Mouse (Mus musculus) intestine, embryonic 16.5 days (tissue): Measurements from ENCODE around the gene Tjp3. TPM values are rescaled to one million over a fixed set of nuclear protein-coding genes. Genes with fewer than 3 reads are reported as not detected.
A peak's percentile ranks its signal among the peaks of the same experiment; 100 is the strongest.

Experiments
- ATAC-seq: fragments of 200-750 bp; cut with Nextera tagmentation; 2 replicates; pipeline ENCODE4 v1.8.0; 2017; ENCODE audit warnings: moderate TSS enrichment, moderate library complexity
- H3K27ac ChIP-seq: fragments of 300-500 bp; sonication (generic); 2 replicates; pipeline ENCODE4 v1.5.1; 2014; ENCODE audit warnings: mild to moderate bottlenecking, low read length
- H3K27me3 ChIP-seq: fragments of 300-500 bp; sonication (generic); replicated peaks from 2 replicates; pipeline ENCODE4 v1.6.1; 2014; ENCODE audit warnings: low read length, control low read depth, mixed read lengths; ENCODE audit not compliant: control insufficient read depth, insufficient read depth
- H3K36me3 ChIP-seq: fragments of 300-500 bp; sonication (generic); 2 replicates; pipeline ENCODE4 v1.6.1; 2014; ENCODE audit warnings: low read length, control low read depth; ENCODE audit not compliant: control insufficient read depth, insufficient read depth
- H3K4me1 ChIP-seq: fragments of 300-500 bp; sonication (generic); 2 replicates; pipeline ENCODE4 v1.6.1; 2014; ENCODE audit warnings: low read length, control low read depth, mixed read lengths; ENCODE audit not compliant: control insufficient read depth, insufficient read depth
- H3K4me2 ChIP-seq: fragments of 300-500 bp; sonication (generic); 2 replicates; pipeline ENCODE4 v1.6.1; 2014; ENCODE audit warnings: low read depth, low read length, control low read depth
- H3K4me3 ChIP-seq: fragments of 300-500 bp; sonication (generic); 2 replicates; pipeline ENCODE4 v1.5.1; 2014; ENCODE audit warnings: mild to moderate bottlenecking, low read length
- H3K9ac ChIP-seq: fragments of 300-500 bp; sonication (generic); 2 replicates; pipeline ENCODE4 v1.6.1; 2014; ENCODE audit warnings: low read depth, low read length
- H3K9me3 ChIP-seq: fragments of 300-500 bp; sonication (generic); 2 replicates; pipeline ENCODE4 v1.6.1; 2016; ENCODE audit warnings: low read length, control low read depth; ENCODE audit not compliant: control insufficient read depth
- WGBS: fragments of 180-500 bp; shearing (Covaris S2); extraction: QIAGEN DNeasy Blood & Tissue Kit; methylation state at CpG from one replicate; pipeline ENCODE4 v1.1.7; 2014; 5-methylcytosine and 5-hydroxymethylcytosine counted together
- polyA plus RNA-seq: library from polyadenylated mRNA; unstranded; fragments of >200 nt; fragmentation: Nextera tagmentation; extraction: Ambion mirVana; gene quantifications from 2 replicates; pipeline ENCODE4 v1.2.1, GENCODE M21; 2015

Gene Tjp3
- polyA plus RNA-seq, 1 experiment from 2014 or later: 53.2 TPM

DNA sequence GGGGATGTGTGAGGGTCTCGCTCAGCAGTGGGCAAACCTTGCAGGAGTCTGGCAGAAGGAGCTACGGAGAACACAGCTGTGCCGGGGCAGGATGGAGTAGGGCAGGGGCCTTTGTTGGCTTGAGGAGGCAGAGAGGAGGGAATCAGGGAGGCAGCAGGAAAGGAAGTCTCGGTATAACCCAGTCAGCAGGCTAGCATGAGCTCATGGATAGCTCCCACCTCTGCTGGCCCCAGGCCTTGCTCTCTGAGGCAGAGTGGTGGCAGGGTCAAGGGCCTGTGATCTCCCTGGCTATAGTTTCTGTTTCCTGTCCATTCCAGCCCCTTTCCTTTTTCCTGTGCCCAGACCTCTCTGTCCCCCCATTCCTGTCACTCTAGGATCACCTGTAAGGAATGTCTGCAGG is 10.9 kb upstream of the Tjp3 start:
- Histone ChIP-seq H3K4me3 (no peak overlapping the region), H3K4me2 (no peak overlapping the region; the same call in 1 of the 2 replicates), H3K36me3 (peaks cover 10% of the 10 kb centered on the region), H3K27me3 (no peaks in the 10 kb centered on the region), H3K9me3 (no peaks in the 10 kb centered on the region), H3K4me1 (peaks cover 64% of the 10 kb centered on the region), H3K9ac (peak overlapping the region; percentile 53), H3K27ac (peak overlapping the region; percentile 40)
- no peak for ATAC-seq
- 50% methylated on average over 4 of the region's 4 CpGs for WGBS

DNA sequence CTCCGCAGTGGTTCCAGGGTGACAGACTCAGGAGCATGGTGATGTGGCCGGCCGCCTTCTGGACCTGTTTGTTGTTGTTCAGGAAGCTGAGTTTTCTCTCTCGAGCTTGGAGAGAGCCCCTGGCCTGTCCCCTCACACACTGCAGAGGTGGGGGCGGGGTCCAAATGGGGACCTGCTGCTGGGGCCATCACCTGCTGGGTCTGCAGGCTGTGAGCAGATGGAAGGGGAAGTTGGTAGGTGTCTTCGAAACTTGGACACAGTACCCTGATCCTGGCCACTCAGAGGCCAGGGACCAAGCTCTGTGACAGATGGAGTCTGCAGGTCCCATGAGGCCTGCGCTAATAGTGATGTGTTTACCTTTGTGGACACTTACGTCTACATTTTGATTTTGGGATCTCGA is 9.9 kb upstream of the Tjp3 start:
- Histone ChIP-seq H3K4me3 (no peak overlapping the region), H3K4me2 (no peak overlapping the region), H3K9ac (no peak overlapping the region), H3K9me3 (no peaks in the 10 kb centered on the region), H3K27ac (no peak overlapping the region), H3K36me3 (peaks cover 6% of the 10 kb centered on the region; the same call in 1 of the 2 replicates), H3K27me3 (no peaks in the 10 kb centered on the region), H3K4me1 (peaks cover 64% of the 10 kb centered on the region)
- WGBS: 72% methylated on average over 9 of the region's 9 CpGs
- no peak for ATAC-seq

DNA sequence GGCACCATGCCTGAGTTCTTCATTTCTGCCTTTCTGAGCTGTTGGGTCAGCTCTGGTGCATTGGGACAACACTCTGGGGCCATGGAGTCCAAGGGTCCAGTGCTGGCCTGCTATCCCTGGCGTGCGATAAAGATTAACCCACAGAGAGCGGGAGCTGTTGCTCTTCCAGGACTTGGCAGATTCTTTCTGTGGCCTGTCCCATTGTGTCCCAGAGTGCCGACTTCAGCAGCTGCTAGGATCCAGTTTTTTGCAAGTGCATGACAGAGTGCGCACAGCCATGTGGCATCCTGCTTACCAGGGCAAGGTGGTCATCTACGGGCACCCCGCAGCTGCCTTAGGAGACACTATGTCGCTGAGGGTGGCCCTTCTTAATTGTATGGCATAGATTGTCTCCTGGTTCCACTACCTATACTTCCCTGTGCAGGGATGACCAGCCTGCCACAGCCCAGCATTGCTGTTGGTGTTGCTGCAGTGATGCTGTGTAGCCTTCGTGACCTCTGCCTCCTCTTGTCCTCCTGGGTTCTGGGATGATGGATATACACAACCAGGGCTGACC is 9.0 kb upstream of the Tjp3 start:
- Histone ChIP-seq H3K9me3 (no peaks in the 10 kb centered on the region), H3K27me3 (no peaks in the 10 kb centered on the region), H3K4me2 (no peak overlapping the region), H3K9ac (peak overlapping the region; percentile 39; the same call in 1 of the 2 replicates), H3K36me3 (no peaks in the 10 kb centered on the region), H3K4me1 (peaks cover 64% of the 10 kb centered on the region), H3K4me3 (no peak overlapping the region), H3K27ac (peak overlapping the region; percentile 16)
- WGBS: 70% methylated on average over 9 of the region's 9 CpGs
- ATAC-seq: no peak

DNA sequence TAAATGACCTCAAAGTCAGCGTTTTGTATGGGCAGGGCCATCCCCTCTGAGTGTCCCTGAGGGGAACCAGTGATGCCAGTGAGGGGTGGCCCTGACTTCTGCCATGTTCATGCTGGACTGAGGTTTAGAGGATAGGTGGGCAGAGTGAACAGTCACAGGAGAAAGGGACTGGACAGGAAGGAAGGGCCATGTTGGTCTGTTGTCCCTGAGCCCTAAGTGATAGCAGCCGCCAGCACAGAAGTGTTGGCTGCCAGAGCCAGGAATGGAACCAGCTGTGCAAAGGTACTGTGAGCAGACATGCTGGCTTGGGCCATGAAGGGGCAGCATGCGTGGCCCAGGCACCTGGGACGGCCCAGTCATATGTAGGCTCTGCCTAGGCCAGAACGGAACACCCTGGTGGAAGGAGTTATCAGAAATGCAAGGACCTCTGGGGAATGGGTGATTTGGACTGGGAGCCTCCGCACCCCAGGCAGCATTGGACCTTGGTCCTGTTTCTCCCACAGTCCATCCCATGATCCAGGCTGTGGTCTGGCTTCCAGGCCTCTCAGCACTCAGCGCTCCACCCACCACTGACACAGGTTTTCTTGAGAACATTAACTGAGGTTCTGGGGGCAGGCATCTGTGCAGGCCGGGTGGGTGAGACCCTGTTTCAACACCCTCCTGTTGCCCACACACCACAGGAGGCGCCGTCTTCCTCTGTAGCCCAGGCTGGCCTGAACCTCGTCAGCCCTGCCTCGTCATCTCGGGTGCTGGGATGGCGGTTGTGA is 8.4 kb upstream of the Tjp3 start:
- H3K27me3 ChIP-seq: no peaks in the 10 kb centered on the region
- 84% methylated on average over 14 of the region's 14 CpGs for WGBS
- H3K4me3 ChIP-seq: no peak overlapping the region
- H3K36me3 ChIP-seq: no peaks in the 10 kb centered on the region
- H3K4me2 ChIP-seq: no peak overlapping the region
- peak overlapping the region; percentile 39 for H3K9ac ChIP-seq
- no peaks in the 10 kb centered on the region for H3K9me3 ChIP-seq
- no peak for ATAC-seq
- H3K4me1 ChIP-seq: peaks cover 64% of the 10 kb centered on the region
- peak overlapping the region; percentile 16 for H3K27ac ChIP-seq

DNA sequence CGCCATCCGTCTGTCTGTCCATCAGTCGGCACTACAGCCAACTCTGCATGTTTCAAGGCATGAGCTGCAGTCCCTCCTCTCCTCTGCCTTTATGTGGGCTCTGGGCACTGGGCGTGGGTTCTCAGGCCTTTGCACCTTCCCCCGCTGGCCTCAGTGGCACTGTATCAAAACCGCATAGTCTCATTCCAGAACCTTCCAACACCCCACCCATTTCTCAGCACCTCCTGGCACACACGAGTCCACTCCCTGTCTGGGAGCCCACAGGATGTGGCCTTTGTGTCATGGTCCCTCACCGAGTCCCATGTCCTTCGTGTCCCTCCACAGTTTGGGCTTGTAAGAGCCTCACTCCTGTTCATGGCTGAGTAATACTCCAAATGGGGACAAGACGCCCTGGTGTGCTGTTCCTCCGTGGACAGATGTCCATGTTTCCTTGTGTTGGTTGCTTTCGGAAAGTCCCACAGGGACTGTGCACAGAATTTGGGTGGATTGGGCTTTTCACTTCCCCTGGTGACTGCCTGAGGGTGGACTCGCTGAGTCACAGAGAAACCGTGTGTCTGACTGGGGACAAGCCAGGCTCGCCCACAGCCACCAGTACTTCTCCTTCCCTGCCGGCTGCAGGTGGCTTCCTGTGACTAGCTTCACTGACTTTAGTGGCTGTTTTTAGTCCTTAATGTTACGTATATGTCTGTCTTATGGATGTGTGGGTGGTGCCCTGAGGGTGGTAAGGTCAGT is 7.2 kb upstream of the Tjp3 start:
- H3K9ac ChIP-seq: no peak overlapping the region

DNA sequence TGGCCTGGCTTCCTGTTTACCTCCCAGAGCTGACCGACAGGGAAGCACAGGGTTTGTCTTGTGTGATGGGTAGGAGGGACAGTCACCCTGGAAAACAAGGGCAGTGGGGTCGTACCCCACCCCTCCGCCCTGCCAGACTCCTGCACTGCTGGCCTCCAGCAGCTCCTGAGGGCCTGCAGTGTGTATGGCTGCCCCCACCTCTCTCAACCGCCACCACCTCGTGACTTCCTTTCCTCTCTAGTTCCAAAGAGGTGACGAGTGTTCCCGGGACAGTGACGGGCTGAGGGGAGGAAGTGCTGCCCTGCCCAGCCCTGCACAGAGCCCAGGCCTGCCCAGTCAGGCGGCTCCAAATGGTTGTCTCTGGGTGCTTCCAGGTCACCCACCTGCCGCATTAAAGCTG is 6.5 kb upstream of the Tjp3 start:
- Histone ChIP-seq H3K9me3 (no peaks in the 10 kb centered on the region), H3K4me1 (peaks cover 59% of the 10 kb centered on the region), H3K4me3 (no peak overlapping the region), H3K9ac (peak overlapping the region; percentile 17), H3K36me3 (no peaks in the 10 kb centered on the region), H3K27me3 (no peaks in the 10 kb centered on the region), H3K27ac (peak overlapping the region; percentile 43), H3K4me2 (no peak overlapping the region)
- 40% methylated on average over 10 of the region's 10 CpGs for WGBS
- no peak for ATAC-seq

More for the DNA sequence above, 7.2 kb upstream of the Tjp3 start:
- 90% methylated on average over 17 of the region's 17 CpGs for WGBS
- peak overlapping the region; percentile 43 for H3K27ac ChIP-seq
- no peak overlapping the region for H3K4me3 ChIP-seq
- H3K27me3 ChIP-seq: no peaks in the 10 kb centered on the region
- ATAC-seq: no peak
- peaks cover 66% of the 10 kb centered on the region for H3K4me1 ChIP-seq
- no peaks in the 10 kb centered on the region for H3K36me3 ChIP-seq
- H3K4me2 ChIP-seq: no peak overlapping the region
- no peaks in the 10 kb centered on the region for H3K9me3 ChIP-seq

DNA sequence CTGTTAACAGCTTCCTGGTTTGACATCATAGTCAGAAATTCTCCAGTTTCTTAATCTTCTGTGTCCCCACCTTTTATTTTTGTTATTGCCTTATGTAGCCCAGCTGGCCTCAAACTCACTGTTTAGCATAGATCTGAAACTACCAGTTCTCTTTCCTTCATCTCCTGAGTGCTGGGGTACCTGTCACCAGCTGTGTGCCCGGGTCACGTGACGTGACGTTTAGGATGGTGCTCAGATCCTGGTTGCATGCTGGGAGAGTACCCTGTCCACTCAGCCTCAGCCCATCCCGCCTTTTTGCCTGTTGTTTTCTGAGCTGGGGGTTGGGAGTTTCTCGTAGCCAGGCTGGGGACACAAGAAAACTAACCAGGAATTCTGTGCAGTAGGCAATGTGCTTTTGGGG is 5.9 kb upstream of the Tjp3 start:
- Histone ChIP-seq H3K9me3 (no peaks in the 10 kb centered on the region), H3K4me3 (no peak overlapping the region), H3K4me2 (no peak overlapping the region), H3K4me1 (peaks cover 53% of the 10 kb centered on the region), H3K9ac (no peak overlapping the region), H3K36me3 (no peaks in the 10 kb centered on the region), H3K27ac (peak overlapping the region; percentile 43), H3K27me3 (no peaks in the 10 kb centered on the region)
- WGBS: 74% methylated on average over 6 of the region's 6 CpGs
- no peak for ATAC-seq

DNA sequence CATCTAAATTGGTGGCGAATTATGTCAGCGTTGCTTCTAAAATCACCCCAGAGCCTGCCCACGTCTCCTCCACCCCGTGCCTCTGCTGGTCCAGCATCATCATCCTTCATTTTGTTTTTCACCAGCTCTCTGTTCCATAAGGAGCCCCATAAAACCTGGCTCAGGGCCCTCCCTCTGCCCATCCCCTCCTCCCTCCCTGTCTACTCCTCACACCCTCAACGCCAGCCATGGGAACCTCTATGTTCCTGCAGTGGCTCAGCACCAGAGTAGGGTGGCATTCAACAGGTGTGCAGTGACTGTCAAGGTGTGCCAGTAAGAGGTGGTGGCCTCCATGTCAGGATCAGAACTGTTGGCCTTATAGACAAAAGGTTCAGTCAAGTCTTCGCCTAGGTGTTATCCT is 3.8 kb upstream of the Tjp3 start:
- no peaks in the 10 kb centered on the region for H3K36me3 ChIP-seq
- H3K4me3 ChIP-seq: no peak overlapping the region
- H3K27ac ChIP-seq: no peak overlapping the region
- H3K4me1 ChIP-seq: peaks cover 43% of the 10 kb centered on the region
- H3K27me3 ChIP-seq: no peaks in the 10 kb centered on the region
- ATAC-seq: no peak
- no peak overlapping the region for H3K4me2 ChIP-seq
- 90% methylated on average over 6 of the region's 6 CpGs for WGBS
- H3K9ac ChIP-seq: no peak overlapping the region
- H3K9me3 ChIP-seq: no peaks in the 10 kb centered on the region

DNA sequence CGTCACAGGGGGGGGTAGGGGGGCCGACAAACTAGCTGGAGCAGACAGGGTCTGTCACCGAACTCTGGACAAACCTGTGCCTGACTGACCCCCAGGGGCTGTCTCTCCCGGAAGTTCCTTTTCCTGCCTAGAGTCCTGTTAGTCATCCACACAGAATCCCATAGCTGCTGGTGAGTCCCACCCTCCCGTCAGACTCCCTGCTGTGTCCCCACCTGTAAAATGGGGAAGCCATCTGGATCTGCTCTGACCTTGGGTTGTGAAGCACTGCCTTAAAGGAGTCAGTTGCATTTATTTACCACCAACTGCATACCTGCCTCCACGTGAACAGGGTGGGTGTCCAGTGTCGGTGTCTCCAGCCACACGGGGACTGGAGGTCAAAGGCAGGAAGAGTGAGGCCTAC is 3.1 kb upstream of the Tjp3 start:
- H3K36me3 ChIP-seq: no peaks in the 10 kb centered on the region
- WGBS: 45% methylated on average over 8 of the region's 8 CpGs
- no peak overlapping the region for H3K27ac ChIP-seq

More for the DNA sequence above, 3.1 kb upstream of the Tjp3 start:
- no peak for ATAC-seq
- peak overlapping the region; percentile 75 for H3K4me2 ChIP-seq
- peaks cover 35% of the 10 kb centered on the region for H3K4me1 ChIP-seq
- H3K9me3 ChIP-seq: no peaks in the 10 kb centered on the region
- peak overlapping the region; percentile 89 for H3K4me3 ChIP-seq
- peak overlapping the region; percentile 83 for H3K9ac ChIP-seq
- H3K27me3 ChIP-seq: no peaks in the 10 kb centered on the region
